Mouse (Mus musculus): ENCODE results near the gene Acap1.

Acap1 gene

DNA sequence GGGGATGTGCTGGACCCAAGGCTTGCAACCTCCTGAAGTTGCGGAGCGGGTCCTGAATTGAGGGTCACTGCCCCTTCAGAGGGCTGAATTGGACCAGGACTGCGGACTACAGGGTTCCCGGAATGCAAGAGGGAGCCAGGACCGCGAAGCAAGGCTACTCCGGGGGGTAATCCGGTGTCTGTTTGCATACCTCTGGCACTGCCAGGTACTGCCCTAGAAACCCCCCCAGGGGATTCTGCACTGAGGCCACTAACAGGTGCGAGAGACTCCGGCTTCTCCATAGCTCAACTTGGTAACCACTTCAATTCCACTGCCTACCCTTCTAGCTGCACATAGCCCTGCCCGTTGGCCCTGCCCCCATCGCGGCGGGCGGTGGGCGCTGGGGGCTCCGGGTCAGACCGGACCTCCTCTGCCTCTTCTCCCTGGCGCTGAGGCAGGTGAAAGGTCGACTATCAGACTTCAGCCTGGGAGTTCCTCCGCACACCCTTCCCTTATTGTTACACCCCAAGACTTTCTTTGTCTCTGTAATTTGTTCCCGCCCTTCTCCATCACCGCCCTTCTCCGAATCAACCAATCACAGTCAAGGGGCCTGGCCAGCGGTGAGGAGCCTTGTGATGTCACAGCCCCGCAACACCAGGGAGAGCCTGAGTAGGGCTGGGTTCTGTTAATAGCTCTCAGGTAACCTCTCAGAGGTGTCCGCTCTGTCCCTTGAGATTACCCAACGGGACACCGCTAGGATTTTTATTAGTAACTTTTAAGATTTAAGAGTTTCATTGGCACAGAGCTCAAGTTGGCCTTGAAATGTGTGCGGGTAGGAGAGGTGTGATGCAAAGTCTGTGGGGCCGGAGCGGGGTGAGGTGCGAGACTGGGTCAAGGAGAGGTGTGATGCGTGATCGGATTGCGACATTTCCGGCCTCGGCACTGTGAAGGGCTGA, 5.4 kb upstream of the Acap1 start, which contains the start of the genes 2810408A11Rik and Neurl4:
Gene 2810408A11Rik, minus strand, starts transcription at position 517 of the 935 bp plus-strand sequence.
Gene Neurl4, plus strand, starts transcription at position 602 of the 935 bp plus-strand sequence.
- peak; percentile 87 to 94 for DNase-seq

DNA sequence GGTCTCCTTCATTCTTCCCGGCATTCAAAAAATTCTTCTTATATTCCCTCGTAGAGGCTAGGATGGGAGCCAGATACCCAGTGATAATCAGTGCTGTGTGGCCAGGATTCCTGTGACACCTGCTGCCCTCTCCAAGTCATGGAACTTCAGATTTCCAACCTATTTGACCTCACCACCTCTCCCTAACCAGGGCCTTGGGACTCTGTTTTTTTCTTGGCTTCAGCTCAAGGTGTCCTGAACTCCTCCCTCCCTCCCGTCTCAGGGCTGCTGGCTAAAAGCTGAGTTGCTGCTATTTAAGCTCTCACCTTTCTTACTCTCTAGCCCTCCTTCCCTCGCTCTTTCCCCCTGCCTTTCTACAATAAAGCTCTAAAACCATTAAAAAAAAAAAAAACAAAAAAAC, 4.5 kb upstream of the Acap1 start:
- no peak for DNase-seq

DNA sequence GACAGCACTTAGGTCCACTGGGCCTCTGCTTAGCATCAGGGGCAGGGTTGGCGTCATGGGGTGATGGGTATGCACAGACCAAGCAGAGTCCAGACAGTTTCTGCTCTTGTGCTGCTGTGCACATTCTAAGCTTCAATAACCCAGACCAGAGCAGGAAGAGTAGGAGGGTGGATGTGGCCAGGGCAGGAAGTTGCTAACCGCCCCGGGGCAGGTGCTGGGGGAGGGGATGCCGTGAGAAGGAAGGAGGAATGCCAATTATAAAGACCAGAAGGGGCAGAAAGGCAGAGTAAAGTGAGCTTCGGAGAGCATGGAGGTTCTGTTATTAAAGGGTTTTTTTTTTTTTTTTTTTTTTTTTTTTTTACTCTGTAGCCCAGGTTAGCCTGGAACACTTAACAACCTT, 668 bp downstream of the Acap1 start:
- peak; percentile 88 to 92 for DNase-seq

DNA sequence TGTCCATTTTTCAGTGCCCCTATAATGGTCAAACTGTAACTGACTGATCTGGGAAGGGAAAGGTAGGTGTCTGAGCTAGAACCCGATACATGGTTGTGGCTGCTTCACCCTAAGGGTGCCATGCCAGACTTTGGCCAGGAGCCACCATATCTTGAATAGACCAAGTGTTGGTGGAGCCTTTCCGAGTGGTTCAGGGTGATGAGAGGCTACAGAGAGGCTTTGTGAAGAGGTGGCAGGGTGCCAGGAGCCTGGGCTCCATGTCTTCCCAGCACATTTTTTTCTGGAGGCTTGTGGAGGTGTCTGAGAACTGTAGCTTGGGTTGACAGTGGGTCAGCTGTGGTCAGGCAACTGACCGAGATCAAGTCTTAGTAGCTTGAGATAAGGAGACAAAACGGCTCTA, 3.9 kb downstream of the Acap1 start:
- DNase-seq: no peak

DNA sequence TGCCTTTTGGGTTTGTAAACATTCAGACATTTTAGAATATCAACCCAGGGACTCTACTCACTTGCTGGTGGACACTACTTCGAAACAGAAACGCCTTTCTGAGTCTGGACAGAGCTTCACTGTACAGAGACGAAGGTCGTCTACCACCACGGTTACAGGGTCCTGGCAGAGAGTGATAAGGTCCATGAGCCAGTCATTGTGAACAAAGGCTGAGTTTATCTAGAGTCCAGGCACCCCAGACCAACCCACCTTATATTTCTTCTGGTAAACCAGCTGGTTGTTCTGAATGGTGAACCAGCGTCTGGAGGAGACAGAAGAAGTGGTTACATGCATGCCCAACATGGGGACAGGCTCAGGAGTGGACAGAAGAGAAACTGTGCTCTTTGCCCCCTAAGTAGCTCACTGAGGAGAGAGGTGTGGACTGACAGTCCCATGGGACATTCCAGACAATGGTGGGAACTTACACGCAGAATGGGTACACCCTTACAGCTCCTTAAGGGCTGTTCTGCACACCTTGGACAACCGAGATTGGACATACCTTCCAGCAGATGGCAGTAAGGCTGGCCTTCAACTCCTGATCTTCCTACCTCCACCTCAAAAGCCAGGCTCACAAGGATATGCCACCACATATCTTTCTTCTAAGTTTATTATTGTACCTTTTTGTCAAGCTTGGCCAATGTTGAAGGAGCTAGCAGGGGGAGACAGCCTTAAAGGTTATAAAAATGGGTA, 8.3 kb downstream of the Acap1 start:
- no peak for DNase-seq

DNA sequence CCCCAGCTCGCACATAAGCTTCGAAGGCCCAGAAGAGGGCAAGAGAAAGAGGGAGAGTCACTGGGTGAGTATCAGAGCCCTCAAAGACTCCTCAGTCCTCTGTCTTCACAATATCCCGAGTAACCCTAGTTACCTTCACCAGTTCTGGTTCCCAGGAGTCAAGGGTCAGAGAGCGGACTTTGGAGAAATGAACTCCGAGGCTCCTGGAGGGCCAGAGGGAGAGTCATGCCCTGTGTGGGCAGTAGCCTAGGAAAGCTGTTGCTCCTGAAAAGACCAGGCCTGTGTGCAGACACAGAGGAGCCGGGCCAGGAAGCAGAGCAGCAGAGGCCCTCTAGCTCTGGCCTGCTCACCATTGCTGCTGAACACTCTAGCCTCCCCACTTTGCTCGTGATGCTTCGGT, 10.7 kb downstream of the Acap1 start:
- DNase-seq: no peak

DNA sequence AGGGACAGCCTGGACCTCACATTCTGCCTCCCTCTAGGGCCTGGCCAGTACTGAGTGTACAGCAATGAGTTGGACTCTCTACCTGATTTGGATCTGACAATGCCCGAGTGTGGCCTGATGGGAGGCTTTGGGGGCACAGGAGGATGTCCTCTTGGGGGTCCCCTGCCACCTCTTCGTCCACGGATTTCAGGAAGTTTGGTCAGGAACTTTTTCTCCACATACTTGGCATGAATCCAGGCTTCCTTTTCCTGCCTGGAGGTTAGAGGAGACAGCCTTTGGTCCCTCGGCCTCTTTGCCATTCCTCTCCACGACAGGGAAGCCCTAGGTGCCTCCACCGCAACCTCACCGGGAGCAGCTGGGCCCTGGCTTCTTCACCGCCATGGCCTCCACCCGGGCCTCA, 11.1 kb downstream of the Acap1 start:
- DNase-seq: no peak

DNA sequence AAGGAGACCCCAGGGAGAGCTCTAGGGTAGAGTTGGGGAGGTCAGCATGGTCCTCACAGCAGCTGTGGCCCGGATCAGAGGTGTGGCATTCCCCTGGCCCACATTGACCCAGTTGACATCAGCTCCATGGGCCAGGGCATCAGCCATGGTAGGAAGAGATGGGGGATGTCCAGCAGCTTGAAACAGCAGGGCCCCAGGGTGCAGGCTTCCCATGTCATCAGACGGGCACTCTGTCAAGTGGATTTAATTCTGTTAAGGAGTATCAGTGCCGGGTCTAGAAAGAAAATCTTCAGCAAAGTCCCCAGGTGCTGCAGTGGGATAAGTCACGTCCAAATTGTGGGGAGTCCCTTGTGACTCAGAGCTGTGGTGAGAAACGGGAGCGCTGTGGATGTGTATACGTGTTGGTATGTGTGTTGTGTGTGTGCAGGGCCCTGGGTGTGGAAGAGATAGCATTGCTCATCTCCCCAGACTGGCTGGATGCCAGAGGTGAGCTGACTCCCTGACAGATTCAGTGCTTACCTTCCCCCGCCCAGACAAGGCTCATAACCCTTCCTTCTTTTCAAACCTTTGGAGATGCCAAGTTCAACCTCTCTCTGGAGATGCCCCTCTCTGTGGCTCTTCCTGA, 11.7 kb downstream of the Acap1 start:
- DNase-seq: no peak

DNA sequence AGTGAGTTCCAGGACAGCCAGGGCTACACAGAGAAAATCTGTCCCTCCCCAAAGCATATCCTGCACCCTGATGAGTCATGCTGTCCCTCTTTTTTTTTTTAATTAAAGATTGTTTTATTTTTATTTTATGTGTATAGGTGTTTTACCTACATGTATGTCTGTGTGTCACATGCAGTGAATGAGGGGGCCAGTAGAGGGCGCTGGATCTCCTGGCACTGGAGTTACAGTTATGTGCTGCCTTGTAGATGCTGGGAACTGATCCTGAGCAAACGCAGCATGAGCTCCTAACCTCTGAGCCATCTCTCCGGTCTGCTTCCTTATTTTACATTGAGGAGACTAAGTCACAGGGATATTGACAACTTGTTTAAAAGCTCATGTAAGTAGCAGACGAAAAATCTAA, 12.3 kb downstream of the Acap1 start:
- peak; percentile 69 to 70 for DNase-seq

DNA sequence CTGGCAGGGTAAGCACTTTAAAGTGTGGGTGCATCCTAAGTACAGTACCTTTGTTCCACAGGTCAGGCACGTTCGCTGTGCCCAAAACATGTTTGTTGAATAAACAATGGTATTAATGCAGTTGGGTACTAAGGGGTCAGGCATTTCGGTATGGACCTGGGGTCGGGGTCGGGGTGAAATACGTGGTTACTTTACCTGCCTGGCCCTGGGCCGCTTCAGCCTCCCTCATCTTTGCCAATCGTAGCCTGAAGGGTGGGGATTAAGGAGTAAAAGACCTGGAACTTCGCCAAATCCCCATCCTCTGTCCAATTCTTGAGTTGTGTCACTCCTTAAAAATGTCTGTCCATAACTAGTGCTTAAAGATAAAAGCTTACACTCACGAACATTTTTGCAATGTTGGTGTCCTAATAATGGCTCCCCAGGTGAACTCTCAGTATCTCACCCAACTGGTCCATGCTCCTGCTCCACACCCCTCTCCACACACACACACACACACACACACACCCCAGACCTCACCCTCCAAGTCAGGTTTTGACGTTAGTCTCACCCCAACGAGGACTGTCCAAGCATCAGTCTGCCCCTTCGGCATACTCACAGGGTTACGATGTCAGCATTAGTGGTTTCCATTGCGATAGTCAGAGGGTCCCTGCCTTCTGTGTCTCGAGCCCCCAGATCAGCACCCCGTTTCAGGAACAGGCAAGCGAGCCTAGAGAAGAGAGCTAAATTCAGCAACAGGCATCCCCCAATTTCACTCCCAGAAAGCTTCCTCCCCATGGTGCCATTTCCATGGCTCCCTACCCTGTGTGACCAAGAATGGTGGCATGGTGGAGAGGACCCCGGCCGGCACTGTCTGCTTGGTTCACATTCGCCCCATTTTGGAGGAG, 13.3 kb downstream of the Acap1 start:
- no peak for DNase-seq

DNA sequence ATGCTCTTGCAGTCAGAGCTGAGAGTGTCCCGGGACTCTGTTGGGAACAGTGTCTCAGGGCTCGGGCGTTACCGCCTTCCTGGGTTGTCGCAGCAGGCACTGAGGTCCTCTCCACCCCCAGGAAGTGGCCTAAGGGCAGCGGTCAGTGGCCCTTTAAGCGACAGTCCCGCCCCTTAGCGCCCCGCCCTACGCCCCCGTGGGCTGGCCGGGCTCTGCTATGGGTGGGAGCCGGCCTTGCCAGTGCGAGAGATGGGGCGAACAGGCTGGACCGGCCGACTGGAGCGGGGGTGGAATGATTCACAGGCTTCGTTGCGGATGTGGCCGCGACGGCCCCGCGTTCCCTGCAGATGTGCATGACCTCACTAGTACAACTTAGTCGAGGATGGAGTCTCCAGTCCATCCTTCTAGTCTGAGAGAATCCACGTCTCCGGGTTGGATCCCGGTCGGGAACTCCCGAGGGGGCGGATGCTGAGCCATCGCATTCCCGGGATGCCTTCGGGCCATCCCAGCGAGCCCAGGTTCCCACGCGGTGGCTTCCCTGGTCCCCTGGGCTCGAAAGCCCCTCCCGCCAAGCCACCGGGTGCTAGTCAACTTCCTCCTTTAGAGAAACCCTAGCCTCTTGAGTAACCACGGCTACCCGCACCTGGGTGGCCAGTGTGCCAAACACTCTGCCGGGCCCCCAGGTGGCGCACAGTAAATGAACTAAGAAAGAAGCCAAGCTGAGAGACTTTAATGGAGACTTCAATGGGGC, 14.3 kb downstream of the Acap1 start, which contains the start of gene Kctd11:
Gene Kctd11, minus strand, starts transcription at position 554 of the 751 bp plus-strand sequence.
- DNase-seq: peak; percentile 65 to 79

DNA sequence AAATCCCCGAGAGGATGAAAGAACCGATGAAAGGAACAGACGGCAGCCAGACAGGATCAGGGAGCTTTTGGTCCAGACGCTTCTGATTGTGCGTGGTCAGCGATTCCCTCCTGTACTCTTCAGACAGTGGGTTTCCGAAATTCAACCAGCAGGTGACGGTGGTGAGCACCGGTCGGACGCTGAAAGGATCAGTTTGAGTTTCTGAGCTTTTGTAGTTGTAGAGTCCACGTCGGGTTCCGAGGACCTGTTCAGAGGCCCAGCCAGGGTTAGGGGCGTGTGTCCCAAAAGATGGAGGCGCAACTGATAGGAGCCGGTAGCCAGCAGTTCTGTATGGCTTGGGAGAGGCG, 14.9 kb downstream of the Acap1 start:
- DNase-seq: peak; percentile 66 to 67

DNA sequence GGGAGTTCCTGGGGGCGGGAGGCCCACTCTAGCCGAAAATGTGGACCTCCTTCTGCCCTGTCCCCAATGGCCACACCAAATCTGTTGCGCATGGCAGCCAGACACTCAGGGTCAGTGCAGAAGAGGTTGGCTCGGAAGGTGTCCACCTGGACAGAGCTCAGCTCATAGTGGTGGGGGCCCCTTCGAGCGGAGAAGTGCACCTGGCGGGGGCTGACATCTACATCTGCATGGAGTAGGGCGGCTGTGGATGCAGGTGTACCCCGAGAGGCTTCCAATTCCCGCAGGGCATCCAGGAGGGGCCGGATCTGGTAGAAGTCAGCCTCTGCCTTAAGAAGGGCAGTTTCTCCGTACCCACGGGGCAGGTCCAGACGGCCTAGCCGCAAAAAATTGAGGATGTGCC, 15.6 kb downstream of the Acap1 start:
- no peak for DNase-seq

DNA sequence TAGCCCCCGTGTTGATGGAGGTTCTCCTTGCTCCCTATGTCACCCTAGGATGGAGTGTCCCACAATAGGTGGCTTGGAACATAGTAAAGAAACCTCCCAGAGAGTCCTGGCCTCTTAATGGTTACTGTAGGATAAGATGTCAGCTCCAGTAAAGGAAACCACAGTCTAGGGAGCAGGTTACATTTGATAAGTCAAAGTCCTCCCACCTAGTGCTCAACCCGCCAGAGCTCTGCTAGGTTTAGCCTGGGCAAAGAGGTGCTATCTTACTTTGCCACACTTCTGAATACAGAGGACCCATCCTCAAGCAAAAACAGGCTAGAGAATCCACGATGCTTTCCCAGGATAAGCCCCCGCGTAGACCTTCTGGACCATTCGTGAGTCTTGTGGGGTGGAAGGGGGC, 16.4 kb downstream of the Acap1 start:
- no peak for DNase-seq

DNA sequence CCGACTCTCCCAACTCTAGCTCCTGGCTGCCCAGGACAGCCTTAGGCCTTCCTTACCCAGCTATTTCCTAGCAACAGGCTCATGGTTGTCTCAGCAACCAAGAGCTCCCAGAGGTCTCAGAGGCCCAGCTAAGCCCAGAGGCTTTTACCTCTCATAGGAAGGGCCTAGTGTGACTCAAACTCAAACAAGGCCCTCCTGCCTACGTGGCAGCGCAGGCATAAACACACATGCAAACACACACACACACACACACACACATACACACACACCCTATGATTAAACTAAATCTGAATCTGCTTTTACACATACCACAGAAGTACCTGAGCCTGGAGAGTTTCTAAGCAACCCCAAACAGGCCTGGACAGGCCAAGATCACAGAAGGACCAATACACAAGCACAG, 16.9 kb downstream of the Acap1 start:
- DNase-seq: no peak

DNA sequence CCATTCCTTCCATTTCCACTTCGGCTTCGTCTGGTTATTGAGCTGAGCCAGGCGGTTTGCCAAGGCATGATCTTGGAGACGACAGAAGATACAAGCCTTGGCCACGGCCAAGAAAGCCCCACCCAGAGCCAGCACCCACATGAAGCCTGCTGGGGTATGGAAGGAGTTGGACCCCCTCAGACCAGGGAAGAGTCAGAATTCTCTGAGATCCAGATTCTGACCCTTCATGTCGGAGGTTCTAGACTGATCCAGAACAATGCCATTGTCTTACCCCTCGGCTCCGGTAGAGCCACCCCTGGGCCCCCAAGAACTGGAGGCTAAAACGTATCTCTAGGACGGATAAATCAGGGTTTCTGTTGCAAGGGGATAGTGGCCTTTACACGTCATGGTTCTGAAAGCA, 17.5 kb downstream of the Acap1 start, which contains the start of gene Tmem95:
Gene Tmem95, minus strand, starts transcription at position 141 of the 400 bp plus-strand sequence.
- no peak for DNase-seq

DNA sequence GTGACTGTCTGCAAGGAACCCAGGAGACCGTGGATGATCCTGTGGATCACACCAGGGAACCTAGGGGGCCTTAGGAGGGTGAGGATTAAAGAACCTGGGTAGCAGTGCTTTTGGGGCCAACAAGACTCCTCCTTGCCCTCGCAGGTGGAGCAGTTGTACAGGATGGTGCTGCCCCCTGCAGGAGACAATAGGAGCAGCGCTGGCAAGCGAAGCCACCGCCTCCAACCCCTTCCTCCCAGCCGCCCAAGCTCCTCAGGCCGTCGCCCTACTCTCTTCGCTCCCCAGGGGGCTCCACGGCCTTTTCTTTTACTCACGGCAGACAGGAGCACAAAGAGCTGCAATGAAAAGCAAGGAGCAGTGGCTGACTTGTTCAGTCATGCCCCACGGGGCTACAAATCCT, 18.5 kb downstream of the Acap1 start:
- peak; percentile 91 for DNase-seq

DNA sequence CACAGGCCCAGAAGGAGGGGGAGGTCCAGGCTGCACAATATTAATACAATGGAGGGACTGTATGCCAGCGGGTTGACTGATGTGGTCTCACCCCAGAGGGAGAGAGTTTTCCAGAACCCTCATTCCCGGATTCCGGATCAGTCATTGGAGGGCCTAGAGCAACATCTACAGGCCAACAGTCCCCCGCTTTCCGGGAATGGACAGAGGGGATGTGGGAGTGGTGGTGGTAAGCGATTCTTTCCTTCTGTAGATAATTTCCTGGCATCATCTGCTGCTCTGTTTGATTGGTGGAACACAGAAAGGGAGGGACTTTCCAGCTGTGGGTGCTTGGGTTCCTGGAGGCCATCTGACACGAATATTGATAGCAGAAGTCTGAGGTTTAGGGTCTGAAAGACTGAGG, 19.2 kb downstream of the Acap1 start:
- DNase-seq: no peak

DNA sequence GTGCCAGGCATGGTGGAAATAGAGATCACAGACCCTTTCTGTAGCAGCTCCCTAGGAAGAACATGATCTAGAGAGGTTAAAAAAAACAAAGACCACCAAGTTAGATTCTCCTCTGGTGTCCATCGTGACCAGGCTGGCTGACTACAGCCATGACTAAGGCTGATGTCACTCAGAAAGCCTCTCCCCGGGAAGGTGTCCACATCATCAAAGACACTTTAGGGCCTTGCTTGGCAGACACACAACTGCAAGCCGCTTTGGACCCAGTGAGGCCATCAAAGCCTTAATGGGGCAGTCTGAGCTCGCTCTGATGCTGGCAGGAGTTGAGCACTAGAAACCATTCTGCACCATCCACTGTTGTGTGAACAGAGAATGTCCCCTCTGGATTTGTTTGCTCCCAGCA, 22.9 kb downstream of the Acap1 start:
- DNase-seq: no peak

DNA sequence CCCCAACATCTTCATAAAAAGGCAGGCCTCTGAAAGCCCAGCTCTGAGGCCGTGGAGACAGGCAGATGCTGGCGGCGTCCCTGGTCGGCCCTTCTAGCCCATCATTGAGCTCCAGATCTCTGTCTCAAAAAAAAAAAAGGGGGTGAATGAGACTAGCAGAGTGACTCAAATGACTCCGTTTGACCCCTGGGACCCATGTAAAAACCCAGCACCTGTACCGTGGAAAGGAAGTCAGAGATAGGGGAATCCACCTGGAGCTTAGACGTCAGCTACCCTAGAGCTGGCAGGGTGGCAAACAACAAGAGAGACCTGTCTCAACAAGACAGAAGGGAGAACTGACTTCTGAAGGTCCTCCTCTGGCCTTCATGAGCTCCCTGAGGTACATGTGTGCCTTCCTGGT, 23.5 kb downstream of the Acap1 start:
- DNase-seq: no peak

DNA sequence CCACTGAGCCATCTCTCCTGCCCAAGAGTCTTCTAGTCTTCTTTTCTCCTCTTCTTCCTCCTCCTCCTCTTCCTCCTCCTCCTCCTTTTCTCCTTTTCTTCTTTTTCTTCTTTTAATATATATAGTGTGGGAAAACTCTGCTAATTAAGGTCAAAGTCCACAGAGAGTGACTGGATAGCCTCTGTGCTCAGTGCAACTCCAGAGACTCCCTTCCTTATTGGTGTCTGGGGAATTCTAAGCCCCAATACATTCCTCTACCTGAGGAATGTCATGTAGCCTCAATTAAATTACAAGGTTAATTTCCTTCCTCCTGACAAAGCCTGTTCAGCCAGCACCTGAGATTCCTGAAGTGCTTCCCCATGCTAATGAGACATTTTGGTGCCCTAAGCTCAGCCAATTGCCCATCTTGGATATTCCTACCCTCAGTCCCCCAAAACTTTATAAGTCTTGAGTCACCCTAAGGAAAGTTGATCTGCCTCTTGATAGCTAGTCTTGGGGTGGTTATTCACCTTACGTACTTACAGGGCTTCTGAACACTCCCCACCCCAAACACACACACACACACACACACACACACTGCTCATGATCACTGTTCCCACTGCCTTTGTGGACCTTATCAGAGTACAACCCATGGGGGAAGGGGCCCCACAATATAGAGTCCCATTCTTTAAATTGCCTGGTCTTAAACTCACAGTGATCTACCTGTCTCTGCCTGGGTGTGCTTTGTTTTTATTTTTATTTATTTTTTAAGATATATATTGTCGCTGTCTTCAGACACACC, 24.9 kb downstream of the Acap1 start:
- DNase-seq: no peak

Measured in thymus, postnatal 36 days (tissue).